Mouse (Mus musculus): ENCODE measurements at regions not wholly inside any gene's neighbourhood (a gene's known extent, or its start where the extent isn't known, plus 50 kb on each side); places are given as distances from the start of the nearest gene placed in this dataset.

DNA sequence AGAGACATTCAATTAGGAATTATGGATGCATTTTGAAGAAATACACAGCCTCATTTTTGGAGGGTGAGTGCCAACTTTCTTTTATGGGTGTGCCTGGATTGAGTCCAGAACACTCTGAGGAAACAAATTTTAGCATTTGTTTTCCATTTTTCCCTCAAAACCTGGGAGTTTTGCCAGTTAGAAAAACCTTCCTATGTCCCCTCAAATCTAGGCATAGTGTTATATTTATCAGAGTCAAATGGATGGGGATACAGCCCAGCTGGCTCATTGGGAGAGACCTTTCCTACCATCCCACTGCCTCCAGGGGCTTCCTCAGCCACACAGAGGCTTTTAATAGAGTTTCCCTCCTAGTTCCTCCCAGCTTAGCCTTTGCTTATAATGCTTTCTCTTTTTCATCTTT is 290.0 kb upstream of the N4bp1 start:
- TF ChIP-seq CTCF (IDR thresholded peaks at IDR 0.05; ENCODE audit: control insufficient read depth, insufficient read depth, insufficient replicate concordance, low read depth, low read length): no peak
- no peak for TF ChIP-seq POLR2A (IDR thresholded peaks at IDR 0.05; ENCODE audit: control insufficient read depth, low read depth, low read length)
